Mouse (Mus musculus) macrophage (primary cell): ENCODE results near the gene Jazf1. TPM values are rescaled to one million over a fixed set of nuclear protein-coding genes. Genes with fewer than 3 reads are reported as not detected.

Source experiments
- H3K27ac ChIP-seq: fragments of 350-480 bp; formaldehyde crosslinking; 2 replicates; pipeline ENCODE4 v1.9.0; 2021
- H3K36me3 ChIP-seq: fragments of 350-480 bp; formaldehyde crosslinking; 2 replicates; pipeline ENCODE4 v1.9.0; 2021; ENCODE audit errors: inconsistent target
- H3K4me3 ChIP-seq: fragments of 350-480 bp; formaldehyde crosslinking; 2 replicates; pipeline ENCODE4 v1.9.0; 2021; ENCODE audit errors: inconsistent target
- H3K79me2 ChIP-seq: fragments of 350-480 bp; formaldehyde crosslinking; 2 replicates; pipeline ENCODE4 v1.9.0; 2021; ENCODE audit errors: inconsistent target
- WGBS: methylation state at CpG from one replicate; pipeline ENCODE4 v1.1.7; 2026; ENCODE audit warnings: inconsistent platforms; ENCODE audit not compliant: missing documents; 5-methylcytosine and 5-hydroxymethylcytosine counted together
- polyA plus RNA-seq: library from polyadenylated mRNA; stranded (reverse); fragments of 250-400 nt; gene quantifications from 3 replicates; pipeline ENCODE4 v1.2.4, GENCODE M21; 2018; ENCODE audit warnings: inconsistent platforms

The Jazf1 gene
- polyA plus RNA-seq, 1 experiment from 2014 or later, result 1.0 TPM

DNA sequence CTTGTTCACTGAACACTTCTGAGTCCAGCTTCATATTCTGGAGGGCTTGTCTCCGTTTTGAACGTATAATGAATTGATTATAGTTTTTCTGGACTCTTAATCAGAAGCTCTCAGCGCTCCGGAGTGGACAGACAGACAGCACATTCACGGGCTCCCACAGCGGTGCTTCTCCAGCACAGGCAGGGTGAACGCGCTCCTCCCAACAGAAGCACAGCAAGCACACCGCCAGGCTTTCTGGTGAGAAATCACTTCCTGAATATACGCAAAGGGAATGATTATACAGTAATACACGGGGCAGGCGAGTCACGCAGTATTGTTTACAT, 174.0 kb downstream of the Jazf1 start:
- no peak overlapping the region for H3K4me3 ChIP-seq
- no peak overlapping the region for H3K27ac ChIP-seq
- WGBS, result 89% methylated on average over 12 of the region's 13 CpGs
- H3K36me3 ChIP-seq, result no peaks in the 10 kb centered on the region
- no peaks in the 10 kb centered on the region for H3K79me2 ChIP-seq

- no peaks in the 10 kb centered on the region for H3K36me3 ChIP-seq
- H3K79me2 ChIP-seq, result no peaks in the 10 kb centered on the region
- no peak overlapping the region for H3K4me3 ChIP-seq
- H3K27ac ChIP-seq, result no peak overlapping the region
- WGBS, result 92% methylated on average over 9 of the region's 9 CpGs
These were observed 174.5 kb downstream of the Jazf1 start for GRCm38 (mm10) chr6:52893811-52894500.

GRCm38 (mm10) chr6:52892978-52893377, 175.5 kb downstream of the Jazf1 start:
- 89% methylated on average over 3 of the region's 3 CpGs for WGBS
- Histone ChIP-seq H3K79me2 (no peaks in the 10 kb centered on the region), H3K36me3 (no peaks in the 10 kb centered on the region), H3K4me3 (no peak overlapping the region), H3K27ac (no peak overlapping the region)

- 91% methylated on average over 4 of the region's 4 CpGs for WGBS
These were observed 180.8 kb downstream of the Jazf1 start for GRCm38 (mm10) chr6:52887541-52888203.

GRCm38 (mm10) chr6:52883773-52884172, 184.7 kb downstream of the Jazf1 start:
- H3K79me2 ChIP-seq, result no peaks in the 10 kb centered on the region
- no peaks in the 10 kb centered on the region for H3K36me3 ChIP-seq
- 85% methylated on average over 2 of the region's 2 CpGs for WGBS
- no peak overlapping the region for H3K4me3 ChIP-seq
- H3K27ac ChIP-seq, result no peak overlapping the region

More at GRCm38 (mm10) chr6:52887541-52888203, 180.8 kb downstream of the Jazf1 start:
- H3K36me3 ChIP-seq, result no peaks in the 10 kb centered on the region
- no peaks in the 10 kb centered on the region for H3K79me2 ChIP-seq
- no peak overlapping the region for H3K4me3 ChIP-seq
- no peak overlapping the region for H3K27ac ChIP-seq

GRCm38 (mm10) chr6:52877176-52877575, 191.3 kb downstream of the Jazf1 start:
- Histone ChIP-seq H3K79me2 (no peaks in the 10 kb centered on the region), H3K4me3 (no peak overlapping the region), H3K36me3 (no peaks in the 10 kb centered on the region), H3K27ac (no peak overlapping the region)
- 58% methylated on average over 4 of the region's 4 CpGs for WGBS

- Histone ChIP-seq H3K4me3 (no peak overlapping the region), H3K79me2 (no peaks in the 10 kb centered on the region), H3K36me3 (no peaks in the 10 kb centered on the region), H3K27ac (no peak overlapping the region)
- 77% methylated on average over 2 of the region's 2 CpGs for WGBS
These were observed 197.1 kb downstream of the Jazf1 start for GRCm38 (mm10) chr6:52871306-52871705.

DNA sequence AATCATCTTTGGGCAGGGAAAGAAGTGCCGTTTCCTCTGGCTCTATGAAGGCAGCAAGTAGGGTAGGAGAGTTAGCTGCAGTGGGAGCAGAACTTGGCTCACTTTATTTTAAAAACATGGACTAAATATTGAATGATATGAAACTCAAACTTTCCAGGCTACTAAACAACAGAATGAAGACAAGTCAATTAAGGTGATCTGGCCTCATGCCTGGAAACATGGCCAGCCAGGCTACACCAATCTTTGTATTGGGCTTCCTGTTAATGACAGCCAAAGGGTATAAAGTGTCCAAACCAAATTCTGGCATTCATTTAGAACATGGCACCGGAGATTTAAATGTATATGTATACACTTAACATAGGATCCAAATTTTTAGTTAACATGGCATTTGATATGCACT, 199.2 kb downstream of the Jazf1 start:
- no peak overlapping the region for H3K4me3 ChIP-seq
- WGBS, result 100% methylated on average over 2 of the region's 2 CpGs

DNA sequence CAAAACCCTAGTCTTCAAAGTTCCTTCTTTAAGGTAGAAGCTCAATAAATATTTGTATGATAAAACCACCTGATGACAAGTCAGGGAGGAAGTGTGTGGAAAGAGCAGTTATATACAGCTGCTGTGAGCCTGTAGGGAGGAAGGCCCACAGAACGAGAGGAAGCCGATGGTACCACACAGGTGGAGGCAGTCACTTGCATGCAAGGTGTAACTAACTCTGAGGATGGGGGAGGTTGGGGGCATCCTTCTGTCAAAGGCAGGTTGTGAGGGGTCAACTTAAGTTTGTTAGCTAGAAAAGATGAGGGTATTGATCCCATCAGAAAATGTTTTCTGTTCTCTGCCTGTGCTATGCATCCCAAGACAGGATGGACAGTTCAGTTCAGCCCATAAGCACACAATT, 200.1 kb downstream of the Jazf1 start:
- Histone ChIP-seq H3K27ac (no peak overlapping the region), H3K4me3 (no peak overlapping the region), H3K36me3 (no peaks in the 10 kb centered on the region), H3K79me2 (no peaks in the 10 kb centered on the region)
- WGBS, result 86% methylated on average over 2 of the region's 2 CpGs

More for the DNA sequence above, 199.2 kb downstream of the Jazf1 start:
- H3K36me3 ChIP-seq, result no peaks in the 10 kb centered on the region
- H3K79me2 ChIP-seq, result no peaks in the 10 kb centered on the region
- no peak overlapping the region for H3K27ac ChIP-seq

DNA sequence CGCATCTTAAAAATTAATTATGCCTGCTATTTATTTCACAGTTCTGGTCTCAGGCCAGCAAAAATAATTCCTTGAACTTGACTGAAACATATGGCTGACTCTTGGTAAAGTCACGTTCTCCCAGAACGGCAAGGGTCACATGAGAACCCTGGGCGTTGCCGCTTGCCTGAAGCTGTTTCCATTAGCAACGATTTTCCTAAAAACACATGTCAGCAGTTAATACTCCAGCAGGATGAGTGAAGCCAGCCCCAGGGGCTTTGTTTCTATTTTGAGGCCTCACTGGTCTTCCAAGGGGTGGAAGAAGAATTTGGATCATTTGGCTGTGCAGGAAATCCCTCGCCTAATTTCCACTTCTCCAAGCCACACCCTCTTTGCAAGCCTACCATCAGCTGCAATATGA, 206.5 kb downstream of the Jazf1 start:
- no peaks in the 10 kb centered on the region for H3K79me2 ChIP-seq
- WGBS, result 95% methylated on average over 7 of the region's 7 CpGs
- no peak overlapping the region for H3K27ac ChIP-seq
- no peak overlapping the region for H3K4me3 ChIP-seq
- no peaks in the 10 kb centered on the region for H3K36me3 ChIP-seq

DNA sequence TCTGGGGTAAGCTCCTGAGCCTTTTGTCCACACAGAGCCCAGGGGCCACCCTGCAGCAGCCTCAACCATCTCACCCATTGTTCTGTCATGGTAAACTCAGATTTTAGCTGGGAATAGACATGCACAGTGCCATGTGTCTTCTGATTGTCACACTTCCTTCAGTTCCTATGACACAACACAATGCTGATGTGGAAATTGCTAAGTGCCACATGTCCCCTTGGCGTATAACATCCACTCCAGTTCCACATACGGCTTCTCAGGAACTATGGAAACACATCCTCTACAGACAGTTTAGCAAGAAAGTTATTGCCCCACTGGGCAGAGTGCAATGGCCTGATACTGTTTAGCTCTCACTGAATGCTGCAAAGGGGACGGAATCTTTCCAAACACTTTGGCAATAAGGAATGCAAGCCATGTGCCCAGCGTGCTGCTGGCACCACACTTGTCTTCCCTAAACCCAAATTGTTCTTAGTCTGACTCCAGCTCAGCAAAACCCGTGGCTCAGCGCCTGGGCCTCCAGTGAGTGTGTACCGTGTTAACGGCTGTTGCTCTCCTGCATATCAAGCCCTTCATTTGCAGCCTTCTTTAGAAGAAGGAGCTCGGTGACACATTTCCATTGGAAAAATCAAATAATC, 207.1 kb downstream of the Jazf1 start:
- Histone ChIP-seq H3K27ac (no peak overlapping the region), H3K36me3 (no peaks in the 10 kb centered on the region), H3K4me3 (no peak overlapping the region), H3K79me2 (no peaks in the 10 kb centered on the region)
- 75% methylated on average over 9 of the region's 9 CpGs for WGBS

DNA sequence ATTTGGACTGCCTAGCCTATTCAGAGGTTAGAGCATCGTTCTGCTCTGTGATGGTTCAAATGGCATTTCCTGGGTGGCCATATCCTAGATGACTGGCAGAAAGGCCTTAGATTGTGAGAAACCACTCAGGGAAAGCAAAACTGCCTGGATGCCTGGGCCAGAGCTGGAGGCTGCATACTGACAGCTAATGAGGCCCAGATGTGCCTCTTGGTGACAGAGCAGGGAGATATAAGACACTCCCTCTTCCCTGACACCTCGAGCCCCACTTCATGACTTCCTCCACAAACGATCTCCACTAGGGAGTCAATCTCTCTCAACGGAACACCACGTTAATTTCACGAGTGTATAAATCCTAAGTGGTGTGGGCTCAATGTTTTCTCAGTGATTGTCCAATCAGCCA, 207.7 kb downstream of the Jazf1 start:
- H3K79me2 ChIP-seq, result no peaks in the 10 kb centered on the region
- no peak overlapping the region for H3K27ac ChIP-seq
- H3K36me3 ChIP-seq, result no peaks in the 10 kb centered on the region
- no peak overlapping the region for H3K4me3 ChIP-seq
- WGBS, result 70% methylated on average over 6 of the region's 6 CpGs

DNA sequence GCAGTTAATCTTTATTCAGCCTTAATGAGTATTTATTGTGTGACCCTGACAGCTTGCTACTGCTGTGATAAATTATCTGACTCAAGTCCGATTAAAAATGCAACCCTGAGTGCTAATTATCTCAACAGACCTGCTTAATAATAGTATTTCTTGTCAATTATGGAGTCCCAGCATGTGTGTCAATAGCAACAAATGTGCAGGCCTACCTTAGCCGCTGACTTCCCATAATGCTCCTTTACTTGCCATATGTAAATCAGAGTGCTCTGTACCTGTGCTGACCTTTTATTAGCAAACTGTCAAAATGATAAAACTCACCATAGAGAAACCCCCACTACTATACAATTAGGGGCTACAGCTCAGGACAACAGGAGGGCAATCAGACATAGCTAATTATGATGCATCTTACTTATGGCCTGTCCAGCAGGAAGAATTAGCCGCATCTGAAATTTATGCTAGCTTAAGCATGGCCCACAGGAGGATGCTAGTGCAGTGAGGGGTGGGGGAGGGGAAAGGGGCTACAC, 209.5 kb downstream of the Jazf1 start:
- 87% methylated on average over 3 of the region's 3 CpGs for WGBS
- no peaks in the 10 kb centered on the region for H3K79me2 ChIP-seq
- no peak overlapping the region for H3K4me3 ChIP-seq
- no peak overlapping the region for H3K27ac ChIP-seq
- no peaks in the 10 kb centered on the region for H3K36me3 ChIP-seq

- Histone ChIP-seq H3K4me3 (no peak overlapping the region), H3K79me2 (no peaks in the 10 kb centered on the region), H3K27ac (no peak overlapping the region), H3K36me3 (no peaks in the 10 kb centered on the region)
- 85% methylated on average over 8 of the region's 8 CpGs for WGBS
These were observed 215.9 kb downstream of the Jazf1 start for GRCm38 (mm10) chr6:52852404-52853107.

- H3K27ac ChIP-seq, result no peak overlapping the region
- no peaks in the 10 kb centered on the region for H3K79me2 ChIP-seq
- no peaks in the 10 kb centered on the region for H3K36me3 ChIP-seq
- H3K4me3 ChIP-seq, result no peak overlapping the region
- WGBS, result 76% methylated on average over 3 of the region's 3 CpGs
These were observed 216.5 kb downstream of the Jazf1 start for GRCm38 (mm10) chr6:52851975-52852374.
